In genomic region chr16:13189430-13190107, GRCm38 (mm10) we compare ENCODE assay signal across 9 mouse cellular contexts.
DNase-seq lines count a peak whose midpoint lies in the region; ATAC-seq and TF ChIP-seq lines count a peak whose summit lies in the region.
"Had no signal": no experiment of that assay in that cellular context is flagged by ENCODE, and none has a peak within 500 bp of the region (broad histone marks: within the 10 kb centered on the region; RNA-seq: fewer than 3 reads in every experiment).

No protein-coding gene starts in this region.

- no peaks in the 10 kb centered on the region for H3K36me3 ChIP-seq in embryonic facial prominence, embryonic 10.5 days (replicated peaks)
- no peaks in the 10 kb centered on the region for H3K36me3 ChIP-seq in lung, embryonic 14.5 days (ENCODE audit: insufficient read depth)

- H3K27ac ChIP-seq in embryonic facial prominence, embryonic 10.5 days (replicated peaks) = peak overlapping the region; percentile 7; the same call in 1 of the 2 replicates
- H3K27ac ChIP-seq in lung, embryonic 14.5 days (ENCODE audit: low read depth) = peak overlapping the region; percentile 61; the same call in 1 of the 2 replicates

- peaks cover 8% of the 10 kb centered on the region for H3K4me1 ChIP-seq in embryonic facial prominence, embryonic 10.5 days
- H3K4me1 ChIP-seq in lung, embryonic 14.5 days (ENCODE audit: insufficient read depth) = peaks cover 8% of the 10 kb centered on the region

- H3K27me3 ChIP-seq in embryonic facial prominence, embryonic 10.5 days (replicated peaks; ENCODE audit: low read depth, poor library complexity, severe bottlenecking) = no peaks in the 10 kb centered on the region
- no peaks in the 10 kb centered on the region for H3K27me3 ChIP-seq in lung, embryonic 14.5 days (ENCODE audit: insufficient read depth, low read length)

- 0 out of 2 replicates have a peak, but pooled peaks cover 4% of the 10 kb centered on the region for H3K9me3 ChIP-seq in embryonic facial prominence, embryonic 10.5 days
- H3K9me3 ChIP-seq in lung, embryonic 14.5 days (ENCODE audit: low read depth, low read length) = no peaks in the 10 kb centered on the region

- H3K4me3 ChIP-seq in embryonic facial prominence, embryonic 10.5 days = no peak overlapping the region
- H3K4me3 ChIP-seq in lung, embryonic 14.5 days (ENCODE audit: low read depth, low read length) = no peak overlapping the region

- 46% methylated on average over 12 of the region's 12 CpGs for WGBS in embryonic facial prominence, embryonic 10.5 days
- WGBS in lung, embryonic 14.5 days = 10% methylated on average over 12 of the region's 12 CpGs

- peak; percentile 28 for DNase-seq in brain, embryonic 14.5 days (ENCODE audit: low read depth)
- DNase-seq in embryonic facial prominence, embryonic 10.5 days (ENCODE audit: low spot score) = no peak
- DNase-seq in heart, postnatal 4 days = peak; percentile 83
- DNase-seq in lung, embryonic 14.5 days = peak; percentile 90
- no peak for DNase-seq in natural killer cell, adult 2 months (ENCODE audit: low spot score in 2 of 2)
- DNase-seq in left cerebral cortex, postnatal 14 days (ENCODE audit: low spot score in 2 of 2) = no peak
- DNase-seq in frontal cortex, postnatal 25 days (ENCODE audit: low spot score in 2 of 2) = no peak
- DNase-seq: right cerebral cortex, postnatal 14 days had no signal

- no peak overlapping the region for H3K9ac ChIP-seq in lung, embryonic 14.5 days

- no peak for TF ChIP-seq POLR2A in brain, embryonic 14.5 days (IDR thresholded peaks at IDR 0.05; ENCODE audit: borderline replicate concordance, extremely low read depth, insufficient read depth, insufficient read length, poor library complexity, severe bottlenecking)

- intact Hi-C loops in left cerebral cortex, postnatal 14 days (cut with DNase I) = no loop called here

- TF ChIP-seq CTCF in brain, embryonic 14.5 days (IDR thresholded peaks at IDR 0.05; ENCODE audit: borderline replicate concordance, extremely low read depth, insufficient read depth, insufficient read length) = no peak
- TF ChIP-seq CTCF in lung, embryonic 14.5 days (IDR thresholded peaks at IDR 0.05; ENCODE audit: low read depth) = no peak

- ATAC-seq in lung, embryonic 14.5 days (ENCODE audit: insufficient read depth) = peak; percentile 73; the same call in 1 of the 2 replicates
- no peak for ATAC-seq in megakaryocyte-erythroid progenitor cell, adult 5-6 weeks (replicated peaks; ENCODE audit: low FRiP score, low TSS enrichment, poor library complexity, severe bottlenecking)

- H3K4me2 ChIP-seq in lung, embryonic 14.5 days = peak overlapping the region; percentile 41

Comparison
In these comparisons a context has a peak if more than half of its experiments do, and no peak if none do; other contexts are left out.
1. DNase-seq: peak in brain, embryonic 14.5 days (single experiment), heart, postnatal 4 days (single experiment) and lung, embryonic 14.5 days (single experiment); none in embryonic facial prominence, embryonic 10.5 days (single experiment), natural killer cell, adult 2 months (0 of 2), left cerebral cortex, postnatal 14 days (0 of 2) and frontal cortex, postnatal 25 days (0 of 2).